Mouse (Mus musculus) olfactory bulb, adult 2 months (tissue): ENCODE results near the gene Coa6.

Experiments used
- CTCF ChIP-seq: fragments of 200-500 bp; IDR thresholded peaks from 2 replicates; pipeline ENCODE4 v1.5.1; 2012; ENCODE audit warnings: low read depth, mild to moderate bottlenecking, low read length, moderate library complexity; ENCODE audit not compliant: insufficient read depth
- POLR2A ChIP-seq: fragments of 200-500 bp; IDR thresholded peaks from 2 replicates; pipeline ENCODE4 v1.6.1; 2012; ENCODE audit warnings: mild to moderate bottlenecking, low read depth, low read length, moderate library complexity; ENCODE audit not compliant: insufficient read depth

DNA sequence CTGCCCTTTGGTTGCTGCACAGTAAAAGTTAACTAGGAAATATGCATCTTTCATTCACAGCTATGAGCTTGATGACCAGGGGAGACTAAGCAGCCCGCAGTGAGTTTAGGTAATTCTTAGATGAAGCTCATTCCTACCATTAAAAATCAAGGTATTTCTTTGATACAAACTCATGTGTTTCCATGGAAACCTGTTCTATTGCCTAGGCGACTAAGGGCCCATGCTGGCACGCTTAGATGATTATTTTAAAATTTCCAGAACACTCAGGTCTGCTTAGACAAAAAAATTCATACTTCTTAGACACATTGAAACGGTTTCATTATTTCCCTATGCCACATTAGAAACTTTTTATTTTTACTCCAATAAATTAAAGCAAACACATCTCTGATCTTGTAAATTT lies 17.3 kb upstream of the Coa6 start:
- no peak for TF ChIP-seq CTCF
- no peak for TF ChIP-seq POLR2A
